Mouse (Mus musculus) small intestine, adult 2 months (tissue): ENCODE results near the gene Klk1b27.

Experiments
- CTCF ChIP-seq: fragments of 200-500 bp; IDR thresholded peaks from 2 replicates; pipeline ENCODE4 v1.5.1; 2012; ENCODE audit warnings: low read depth, mild to moderate bottlenecking, control low read depth, inconsistent platforms, low read length, moderate library complexity, mixed read lengths; ENCODE audit not compliant: insufficient replicate concordance, insufficient read length; ENCODE audit errors: extremely low read depth
- POLR2A ChIP-seq: fragments of 200-500 bp; IDR thresholded peaks from 2 replicates; pipeline ENCODE4 v1.6.1; 2012; ENCODE audit warnings: low read depth, mild to moderate bottlenecking, control low read depth, inconsistent platforms, low read length, moderate library complexity

GRCm38 (mm10) chr7:44072117-44072516, 20.0 kb downstream of the Klk1b27 start:
- TF ChIP-seq CTCF, result no peak
- TF ChIP-seq POLR2A, result no peak
